Mouse (Mus musculus): Measurements from ENCODE around the gene Simc1. TPM values are rescaled to one million over a fixed set of nuclear protein-coding genes. Genes with fewer than 3 reads are reported as not detected.

Gene Simc1
- polyA plus RNA-seq, 1 experiment from 2014 or later, result 15.0 TPM

DNA sequence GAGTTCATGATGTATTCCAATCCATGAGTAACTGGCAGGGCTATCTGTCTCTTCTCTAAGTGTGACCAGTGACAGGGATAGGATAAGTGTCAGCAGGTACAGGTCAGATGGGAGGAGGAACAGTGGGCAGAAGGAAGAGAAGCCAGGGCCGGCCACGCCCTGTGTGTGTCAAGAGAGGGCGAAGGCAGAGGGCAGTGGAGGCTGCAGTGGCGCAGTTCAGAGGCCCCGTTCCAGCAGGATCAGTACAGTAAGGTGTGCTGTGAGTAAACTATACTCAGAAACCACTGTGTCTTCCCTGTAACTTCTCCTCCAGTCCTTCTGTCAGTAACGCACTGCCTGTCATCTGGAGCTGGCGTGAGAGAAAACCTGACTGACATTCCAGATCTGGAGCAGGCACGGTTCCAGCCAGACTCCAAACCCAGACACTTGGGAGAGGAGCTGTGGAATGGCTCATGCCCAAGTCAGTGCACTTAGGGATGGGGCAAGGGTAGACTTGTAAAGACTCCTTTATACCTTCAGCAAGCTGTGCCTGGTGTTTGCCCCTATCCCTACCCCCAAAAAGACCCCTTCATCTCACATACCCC, 92.6 kb downstream of the Simc1 start:
- Histone ChIP-seq H3K27ac (no peak overlapping the region), H3K4me3 (no peak overlapping the region), H3K36me3 (peaks cover 40% of the 10 kb centered on the region), H3K27me3 (ENCODE audit: insufficient read depth, poor library complexity, severe bottlenecking) (no peaks in the 10 kb centered on the region), H3K9me3 (no peaks in the 10 kb centered on the region), H3K4me1 (replicated peaks) (peaks cover 13% of the 10 kb centered on the region)
- DNase-seq (ENCODE audit: low spot score), result no peak
- WGBS, result 84% methylated on average over 8 of the region's 8 CpGs

DNA sequence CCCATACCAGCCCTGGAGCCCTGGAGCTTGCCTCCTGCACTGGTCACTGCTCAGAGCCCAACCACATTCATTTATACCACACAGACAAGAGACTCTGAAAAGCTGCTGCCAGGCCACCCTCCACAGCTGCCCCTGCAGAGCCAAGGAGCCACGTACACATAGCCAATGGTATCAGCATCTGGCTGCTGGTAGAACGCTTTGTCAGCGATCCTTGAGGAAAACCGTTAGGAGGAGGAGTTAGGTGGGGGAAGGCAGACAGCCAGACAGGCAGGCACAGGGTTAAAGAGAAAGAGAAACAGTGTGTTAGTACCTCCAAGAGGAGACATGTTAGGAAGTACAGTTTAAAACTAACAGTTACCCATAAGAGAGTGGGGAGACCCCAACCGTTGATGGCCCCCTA, 93.3 kb downstream of the Simc1 start:
- Histone ChIP-seq H3K36me3 (peaks cover 40% of the 10 kb centered on the region), H3K27ac (no peak overlapping the region), H3K4me1 (replicated peaks) (peaks cover 7% of the 10 kb centered on the region), H3K4me3 (no peak overlapping the region), H3K9me3 (no peaks in the 10 kb centered on the region), H3K27me3 (ENCODE audit: insufficient read depth, poor library complexity, severe bottlenecking) (no peaks in the 10 kb centered on the region)
- no peak for DNase-seq (ENCODE audit: low spot score)
- WGBS, result 76% methylated on average over 5 of the region's 5 CpGs

DNA sequence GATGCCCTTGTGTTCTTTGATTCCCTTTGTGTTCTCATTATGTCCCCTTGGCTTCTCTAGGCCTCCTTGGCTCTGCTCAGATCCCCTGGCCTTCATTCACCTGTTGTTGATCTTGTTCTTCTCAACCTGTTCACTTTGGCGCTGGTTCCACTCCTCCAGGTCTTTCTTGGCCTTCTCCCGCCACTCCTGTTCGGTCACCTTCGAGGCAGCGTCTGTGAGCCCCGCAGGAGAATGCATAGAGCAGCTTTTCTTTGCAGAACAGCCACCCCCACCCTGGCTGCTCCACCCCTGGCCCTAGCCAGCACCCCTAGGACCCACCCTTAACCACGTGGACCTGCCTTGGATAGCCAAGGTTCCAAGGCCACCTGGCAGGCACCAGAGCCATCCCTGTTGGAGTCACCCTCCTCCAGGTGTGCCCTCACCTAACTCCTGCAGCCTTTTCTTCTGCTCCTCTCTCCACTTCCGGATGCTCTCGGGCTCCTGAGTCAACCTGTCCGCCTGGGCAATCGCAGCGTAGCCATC, 95.1 kb downstream of the Simc1 start:
- Histone ChIP-seq H3K4me3 (no peak overlapping the region), H3K27ac (no peak overlapping the region), H3K9me3 (no peaks in the 10 kb centered on the region), H3K27me3 (ENCODE audit: insufficient read depth, poor library complexity, severe bottlenecking) (no peaks in the 10 kb centered on the region), H3K4me1 (replicated peaks) (peaks cover 6% of the 10 kb centered on the region; the same call in 1 of the 2 replicates), H3K36me3 (peaks cover 32% of the 10 kb centered on the region)
- no peak for DNase-seq (ENCODE audit: low spot score)
- 84% methylated on average over 12 of the region's 12 CpGs for WGBS

Other genes starting within 250 kb of the Simc1 start
- 6.7 and 10.2 TPM in 2 replicates for gene Cplx2, start 132.4 kb upstream of the Simc1 start, polyA plus RNA-seq (2016; fragmentation: Nextera tagmentation; extraction: Ambion mirVana)
- gene Thoc3, start 34.9 kb upstream of the Simc1 start, polyA plus RNA-seq (2016; fragmentation: Nextera tagmentation; extraction: Ambion mirVana), result 165 and 185 TPM in 2 replicates
- gene 4833439L19Rik, start 61.7 kb downstream of the Simc1 start, polyA plus RNA-seq (2016; fragmentation: Nextera tagmentation; extraction: Ambion mirVana), result 228 and 273 TPM in 2 replicates
- 28.8 and 35.8 TPM in 2 replicates for gene Arl10, start 71.2 kb downstream of the Simc1 start, polyA plus RNA-seq (2016; fragmentation: Nextera tagmentation; extraction: Ambion mirVana)
- 80.8 and 101 TPM in 2 replicates for gene Nop16, start 86.3 kb downstream of the Simc1 start, polyA plus RNA-seq (2016; fragmentation: Nextera tagmentation; extraction: Ambion mirVana)
- 163 and 174 TPM in 2 replicates for gene Higd2a, start 86.4 kb downstream of the Simc1 start, polyA plus RNA-seq (2016; fragmentation: Nextera tagmentation; extraction: Ambion mirVana)
- 21.4 and 35.4 TPM in 2 replicates for gene Cltb, start 107.6 kb downstream of the Simc1 start, polyA plus RNA-seq (2016; fragmentation: Nextera tagmentation; extraction: Ambion mirVana)
- gene Faf2, start 118.0 kb downstream of the Simc1 start, polyA plus RNA-seq (2016; fragmentation: Nextera tagmentation; extraction: Ambion mirVana), result 86.3 and 86.4 TPM in 2 replicates
- gene Rnf44, start 190.1 kb downstream of the Simc1 start, polyA plus RNA-seq (2016; fragmentation: Nextera tagmentation; extraction: Ambion mirVana), result 106 and 127 TPM in 2 replicates
- 0.07 and 0.15 TPM in 2 replicates for gene Cdhr2, start 197.7 kb downstream of the Simc1 start, polyA plus RNA-seq (2016; fragmentation: Nextera tagmentation; extraction: Ambion mirVana)
- gene Gprin1, start 246.1 kb downstream of the Simc1 start, polyA plus RNA-seq (2016; fragmentation: Nextera tagmentation; extraction: Ambion mirVana), result 1.2 and 2.5 TPM in 2 replicates

Measured in hindbrain, embryonic 10.5 days (tissue).